Mouse (Mus musculus) layer of hippocampus, adult 6 months (tissue): Measurements from ENCODE around the gene Sytl4. TPM values are rescaled to one million over a fixed set of nuclear protein-coding genes. Genes with fewer than 3 reads are reported as not detected.

ENCODE experiments used
- long read RNA-seq, 2 experiments: library from polyadenylated mRNA; unstranded; transcript quantifications; one replicate each; pipeline ENCODE4 v2.0.0; 2019 to 2020
- polyA plus RNA-seq: library from polyadenylated mRNA; unstranded; fragments of <200 nt; fragmentation: Nextera tagmentation; gene quantifications from 2 replicates; pipeline ENCODE4 v1.2.3, GENCODE M21; 2021

Sytl4 gene
- 0.72 and 0.74 TPM in 2 replicates for polyA plus RNA-seq
- long read RNA-seq, experiment 1, partial matches to known transcripts = 2 of 3 reads
- long read RNA-seq, experiment 1, other reads (novel, unspliced or antisense) = 0 of 3 reads
- long read RNA-seq, experiment 2, partial matches to known transcripts = 2 of 8 reads
- long read RNA-seq, experiment 2, other reads (novel, unspliced or antisense) = 2 of 8 reads

DNA sequence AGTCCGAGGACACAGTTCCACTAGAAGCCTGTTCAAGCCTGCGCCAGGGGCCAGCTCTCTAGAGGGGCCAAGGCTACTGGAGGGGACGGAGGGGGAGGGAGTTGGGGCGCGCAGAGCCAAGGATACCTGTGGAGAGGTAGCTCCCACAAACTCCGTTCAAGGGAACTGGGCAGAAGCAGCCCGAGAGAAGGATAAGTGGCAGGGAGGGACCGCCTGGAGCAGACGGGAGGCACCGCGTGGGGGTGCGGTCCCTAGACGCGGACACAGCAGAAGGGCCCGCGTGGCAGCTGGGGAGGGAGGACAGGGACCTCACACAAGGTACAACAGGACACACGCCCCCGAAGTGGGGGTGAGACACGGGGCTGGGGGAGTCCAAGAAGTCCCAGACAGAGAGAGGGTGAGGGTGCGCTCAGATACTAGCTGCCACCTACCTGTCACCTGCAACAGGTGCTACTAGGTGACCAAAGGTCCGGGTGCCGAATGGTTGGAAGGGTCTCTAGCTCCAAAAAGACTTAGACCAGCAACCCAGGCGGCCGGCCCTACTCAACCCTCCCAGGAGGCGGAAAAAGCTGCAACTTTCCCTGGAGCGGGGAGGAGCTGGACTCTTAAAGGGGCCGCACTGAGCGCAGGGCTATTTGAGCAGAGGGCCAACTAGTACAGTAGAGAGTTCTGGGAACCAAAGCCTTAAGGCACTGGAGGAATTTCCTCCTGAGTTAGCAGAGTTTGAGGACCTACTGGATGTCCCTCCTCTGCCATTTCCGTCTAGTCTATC, at the start of gene Sytl4:
Sytl4 (minus strand) TSS at position 582 of the 772 bp plus-strand sequence.

DNA sequence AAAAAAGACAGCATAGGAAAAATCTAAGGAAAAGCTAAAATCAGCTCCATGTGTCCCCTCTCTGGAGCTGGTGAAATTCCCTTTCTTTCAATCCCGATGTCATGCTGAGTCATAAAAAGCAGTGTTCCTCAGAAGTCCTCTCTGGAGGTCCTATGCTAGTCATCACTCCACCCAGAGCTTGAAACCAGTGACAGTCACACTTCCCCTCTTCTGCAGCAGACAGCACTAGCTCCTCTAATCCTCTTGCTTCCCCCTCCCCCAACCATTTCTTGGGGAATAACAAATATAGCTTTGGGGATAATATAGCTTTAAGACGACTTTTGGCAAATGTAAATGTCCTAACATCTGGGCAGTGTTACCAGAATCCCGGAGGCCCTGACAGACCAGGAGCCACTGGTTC, 73.4 kb downstream of the Sytl4 start, which contains the start of gene Srpx2:
Srpx2 (plus strand) TSS at position 166 of the 400 bp plus-strand sequence.

DNA sequence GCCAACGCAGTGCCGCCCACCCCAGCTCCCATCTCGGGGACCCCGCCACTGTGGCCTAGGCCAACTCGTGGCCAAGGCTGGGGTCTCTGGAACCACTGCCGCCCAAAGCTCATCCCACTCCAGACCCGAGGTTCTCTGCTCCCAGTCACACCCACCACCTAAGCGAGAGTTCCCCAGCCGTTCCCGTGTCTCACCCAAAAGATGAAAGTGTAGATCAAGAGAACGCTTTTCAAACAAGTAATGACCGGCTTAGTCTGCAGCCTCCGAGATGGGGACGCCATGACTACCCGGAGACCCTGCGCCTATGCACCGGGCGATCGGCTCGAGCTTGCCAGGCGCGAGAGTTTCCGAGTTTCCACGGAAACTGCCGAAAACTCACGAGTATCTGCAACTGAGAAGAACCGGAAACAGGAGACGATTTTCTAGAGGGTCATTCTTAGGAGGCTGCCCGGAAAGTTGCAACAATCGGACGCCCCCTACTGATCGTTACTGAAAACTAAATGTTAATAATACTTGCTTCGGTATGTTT, 83.5 kb downstream of the Sytl4 start, which contains the start of gene Tspan6:
Tspan6 (minus strand) TSS at position 416 of the 529 bp plus-strand sequence.

Other genes with a start within 250 kb of the Sytl4 start
- gene Tnmd, start 130.8 kb downstream of the Sytl4 start, polyA plus RNA-seq = 0.34 and 0.36 TPM in 2 replicates
- 30.9 and 34.6 TPM in 2 replicates for gene Tspan6, start 83.4 kb downstream of the Sytl4 start, polyA plus RNA-seq
- 0.33 and 0.39 TPM in 2 replicates for gene Srpx2, start 73.4 kb downstream of the Sytl4 start, polyA plus RNA-seq
- 28.4 and 33.6 TPM in 2 replicates for gene Cstf2, start 77.4 kb upstream of the Sytl4 start, polyA plus RNA-seq
- 0.36 and 0.39 TPM in 2 replicates for gene Xkrx, start 180.3 kb upstream of the Sytl4 start, polyA plus RNA-seq
- not detected in 2 replicates for gene Arl13a, start 205.7 kb upstream of the Sytl4 start, polyA plus RNA-seq
- gene Nox1, start 240.1 kb upstream of the Sytl4 start, polyA plus RNA-seq = 0.13 and 0.15 TPM in 2 replicates